Mouse (Mus musculus) stomach, postnatal 0 days (tissue): ENCODE measurements around the gene Coq5.

ENCODE experiments used
- CTCF ChIP-seq: IDR thresholded peaks from 2 replicates; pipeline ENCODE4 v1.5.1; 2016; ENCODE audit warnings: antibody characterized with exemption, low read depth, mild to moderate bottlenecking, moderate library complexity
- EP300 ChIP-seq: optimal IDR thresholded peaks from 2 replicates; pipeline ENCODE3; 2016; ENCODE audit warnings: antibody characterized with exemption

DNA sequence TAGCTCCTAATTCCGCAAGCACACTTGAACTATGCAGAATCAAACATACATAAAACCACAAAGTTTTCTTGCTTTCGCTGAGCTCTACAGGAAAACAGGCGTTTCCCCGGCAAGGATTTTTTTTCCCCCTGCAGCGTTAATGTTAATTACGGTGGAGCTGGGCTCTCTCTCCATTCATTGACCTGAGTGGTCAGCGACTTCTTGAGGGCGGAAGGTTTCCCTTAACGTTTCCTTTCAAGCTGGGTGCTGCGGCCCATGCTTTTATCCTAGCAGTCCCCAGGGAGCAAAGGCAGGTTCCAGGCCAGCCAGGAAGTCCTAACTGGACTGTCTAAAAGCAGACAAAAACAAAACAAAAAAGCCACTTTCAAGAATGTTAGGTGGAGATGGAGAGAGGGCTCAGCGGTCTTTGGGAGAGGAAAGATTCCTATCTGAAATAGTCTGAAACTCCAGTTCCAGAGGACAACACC lies 40.7 kb upstream of the Coq5 start:
- TF ChIP-seq CTCF (no peak), EP300 (no peak)
